Mouse (Mus musculus) WW6 (cell line): ENCODE results near the gene Adra2c.

Experiments used
- DNase-seq: peaks from one replicate; pipeline ENCODE4 v3.0.0-alpha.2; 2013; ENCODE audit warnings: low read depth, low spot score

Gene Adra2c

DNA sequence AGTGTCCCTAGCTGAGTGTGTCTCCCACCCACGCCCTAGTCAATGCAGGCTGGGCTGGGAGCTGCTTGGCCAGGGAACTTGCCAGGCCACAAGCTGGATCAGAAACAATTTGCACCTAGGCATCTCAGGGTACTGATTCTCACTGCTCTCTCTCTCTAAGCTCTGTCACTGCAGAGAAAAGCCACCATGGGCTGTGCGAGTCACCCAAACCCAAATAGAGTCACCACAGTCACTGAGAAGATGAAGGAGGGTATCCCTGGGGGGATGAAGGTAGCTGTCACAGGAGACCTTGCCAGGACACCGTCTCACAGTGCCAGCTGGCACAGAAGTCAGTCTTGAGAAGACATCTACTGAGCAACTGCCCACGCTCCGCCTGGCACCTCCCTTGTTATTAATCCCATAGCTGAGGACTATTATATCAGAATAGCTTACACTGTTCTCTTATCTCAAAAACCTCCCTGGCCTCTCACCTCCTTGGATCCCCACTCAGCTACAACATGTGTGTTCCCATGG is 33.7 kb downstream of the Adra2c start:
- no peak for DNase-seq

- DNase-seq: no peak
These were observed 35.2 kb downstream of the Adra2c start for GRCm38 (mm10) chr5:35313231-35313821.

GRCm38 (mm10) chr5:35313826-35314586 is 35.9 kb downstream of the Adra2c start:
- no peak for DNase-seq

DNA sequence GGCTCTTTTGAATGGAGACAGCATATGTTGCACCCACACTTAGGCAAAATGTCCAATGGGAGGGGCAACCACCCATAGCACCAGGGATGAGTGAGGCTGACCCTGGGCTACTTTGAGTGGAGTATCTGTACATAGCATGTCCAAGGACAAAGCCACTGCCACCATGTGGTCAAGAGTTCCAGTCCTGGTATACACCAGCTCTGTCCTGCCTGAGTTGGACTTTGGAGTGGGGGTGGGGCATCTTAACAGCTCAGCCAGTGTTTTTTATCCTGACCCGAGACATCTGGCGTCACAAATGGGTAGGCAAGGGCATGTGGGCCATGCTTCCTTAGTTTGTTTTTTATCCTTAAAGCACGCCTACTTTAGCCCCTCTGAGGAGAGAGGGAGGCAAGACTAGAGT is 36.5 kb downstream of the Adra2c start:
- no peak for DNase-seq

GRCm38 (mm10) chr5:35315204-35315603 is 37.1 kb downstream of the Adra2c start:
- DNase-seq: no peak

DNA sequence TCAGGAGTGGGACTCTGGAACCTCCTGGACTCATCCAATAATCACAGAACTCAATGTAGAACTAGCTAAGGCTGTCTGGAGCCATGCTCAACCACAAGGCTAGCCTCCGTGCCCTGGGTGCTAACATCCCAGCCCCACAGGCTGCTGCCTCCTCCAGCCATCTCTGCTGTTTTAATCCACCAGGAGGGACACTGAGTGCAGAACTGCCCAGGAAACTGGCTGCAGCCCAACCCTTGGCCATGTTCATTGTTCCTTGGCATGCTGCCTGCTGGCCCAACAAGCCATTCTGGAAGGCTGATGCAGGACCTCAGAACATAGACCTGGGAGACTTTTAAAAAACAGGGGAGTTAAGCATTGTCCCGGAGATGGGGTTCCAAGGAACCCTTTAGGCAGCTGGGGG is 42.5 kb downstream of the Adra2c start:
- no peak for DNase-seq

- no peak for DNase-seq
These were observed 52.7 kb downstream of the Adra2c start for GRCm38 (mm10) chr5:35330822-35331221.
